Mouse (Mus musculus) T-cell, adult 2 months (primary cell): ENCODE measurements around the gene Tns2.
"Not testable (repeated sequence)": the region's sequence is repeated elsewhere in the genome, so short reads cannot be mapped to it uniquely, and the experiment has no call there.

ENCODE experiments used
- DNase-seq: peaks from one replicate; pipeline ENCODE4 v3.0.0; 2022; ENCODE audit warnings: low spot score

Gene Tns2

GRCm38 (mm10) chr15:102136129-102136758, 36.0 kb downstream of the Tns2 start, which contains the start of gene Spryd3:
TSS of gene Spryd3 (minus strand) at chr15:102136234.
- peak; percentile 97 for DNase-seq

GRCm38 (mm10) chr15:102141120-102141519, 40.9 kb downstream of the Tns2 start:
- no peak for DNase-seq

GRCm38 (mm10) chr15:102142914-102143912, 43.0 kb downstream of the Tns2 start:
- no peak for DNase-seq

- no peak for DNase-seq
These were observed 44.1 kb downstream of the Tns2 start, which contains the start of gene Igfbp6 for GRCm38 (mm10) chr15:102144274-102144711. TSS of gene Igfbp6 (plus strand) at chr15:102144362.

- DNase-seq: no peak
These were observed 44.5 kb downstream of the Tns2 start for GRCm38 (mm10) chr15:102144726-102145125.

GRCm38 (mm10) chr15:102145330-102145729, 45.1 kb downstream of the Tns2 start:
- DNase-seq: no peak

GRCm38 (mm10) chr15:102146089-102146488, 45.9 kb downstream of the Tns2 start:
- DNase-seq: no peak

GRCm38 (mm10) chr15:102146882-102147281, 46.7 kb downstream of the Tns2 start:
- peak; percentile 41 for DNase-seq

- peak; percentile 17 for DNase-seq
These were observed 47.6 kb downstream of the Tns2 start for GRCm38 (mm10) chr15:102147674-102148402.

- DNase-seq: no peak
These were observed 49.3 kb downstream of the Tns2 start for GRCm38 (mm10) chr15:102149561-102149960.

- DNase-seq: peak; percentile 49
These were observed 50.3 kb downstream of the Tns2 start, which contains the start of gene Soat2 for GRCm38 (mm10) chr15:102150301-102151135. TSS of gene Soat2 (plus strand) at chr15:102150526.

- DNase-seq: no peak
These were observed 52.4 kb downstream of the Tns2 start for GRCm38 (mm10) chr15:102152646-102153045.

GRCm38 (mm10) chr15:102155006-102155405, 54.8 kb downstream of the Tns2 start:
- not testable (repeated sequence) for DNase-seq

- DNase-seq: no peak
These were observed 56.6 kb downstream of the Tns2 start for GRCm38 (mm10) chr15:102156836-102157235.

- peak; percentile 27 for DNase-seq
These were observed 60.3 kb downstream of the Tns2 start for GRCm38 (mm10) chr15:102160415-102161060.

- no peak for DNase-seq
These were observed 63.9 kb downstream of the Tns2 start for GRCm38 (mm10) chr15:102163900-102164693.

GRCm38 (mm10) chr15:102165468-102166100, 65.4 kb downstream of the Tns2 start:
- DNase-seq: peak; percentile 40
